Mouse (Mus musculus) layer of hippocampus, adult 18-20 months (tissue): ENCODE data around the gene Amigo2. TPM values are rescaled to one million over a fixed set of nuclear protein-coding genes. Genes with fewer than 3 reads are reported as not detected.

Experiments
- DNase-seq, 2 experiments: peaks; one replicate each; pipeline ENCODE4 v3.0.0; 2022; ENCODE audit warnings: low spot score in 2 of 2
- long read RNA-seq: library from polyadenylated mRNA; stranded (forward); transcript quantifications from one replicate; pipeline ENCODE4 v2.0.0, GENCODE M21; 2021
- total RNA-seq, 2 experiments: library from RNA; stranded (reverse); gene quantifications; 2 replicates each; pipeline ENCODE4 v1.2.3; 2021

The Amigo2 gene
- total RNA-seq, result 10 to 100 TPM; 21.2 to 22.8 TPM
- long read RNA-seq, transcript Amigo2-202 (1 exons, 2,998 nt), result major isoform, 21 of 82 reads
- long read RNA-seq, transcript Amigo2-201 (2 exons, 2,801 nt), result minor isoform, 10 of 82 reads
- long read RNA-seq, partial matches to known transcripts, result 49 of 82 reads
- long read RNA-seq, other reads (novel, unspliced or antisense), result 2 of 82 reads

- peak; percentile 19 to 62 for DNase-seq
Measured at GRCm38 (mm10) chr15:97246911-97247790, at the start of gene Amigo2, which contains the start of gene Pced1b. Gene Amigo2 (minus strand): TSS chr15:97247287. Gene Pced1b (plus strand): TSS chr15:97247107.

GRCm38 (mm10) chr15:97291291-97292050, 44.4 kb upstream of the Amigo2 start:
- no peak for DNase-seq

GRCm38 (mm10) chr15:97290351-97290750, 43.3 kb upstream of the Amigo2 start:
- no peak for DNase-seq

GRCm38 (mm10) chr15:97289176-97289575, 42.1 kb upstream of the Amigo2 start:
- no peak for DNase-seq

- DNase-seq, result peak; percentile 27 to 51
Measured at GRCm38 (mm10) chr15:97288690-97289089, 41.6 kb upstream of the Amigo2 start.

GRCm38 (mm10) chr15:97287436-97288143, 40.5 kb upstream of the Amigo2 start:
- no peak for DNase-seq

- no peak for DNase-seq
Measured at GRCm38 (mm10) chr15:97286731-97287130, 39.6 kb upstream of the Amigo2 start.

- no peak for DNase-seq
Measured at GRCm38 (mm10) chr15:97285665-97286212, 38.7 kb upstream of the Amigo2 start.

GRCm38 (mm10) chr15:97284201-97284600, 37.1 kb upstream of the Amigo2 start:
- no peak for DNase-seq

- DNase-seq, result no peak
Measured at GRCm38 (mm10) chr15:97282572-97282881, 35.4 kb upstream of the Amigo2 start.

- DNase-seq, result no peak
Measured at GRCm38 (mm10) chr15:97281712-97282571, 34.9 kb upstream of the Amigo2 start.

GRCm38 (mm10) chr15:97280776-97281175, 33.7 kb upstream of the Amigo2 start:
- no peak for DNase-seq

- no peak for DNase-seq
Measured at GRCm38 (mm10) chr15:97280131-97280530, 33.0 kb upstream of the Amigo2 start.

- DNase-seq, result no peak
Measured at GRCm38 (mm10) chr15:97278340-97278948, 31.4 kb upstream of the Amigo2 start.

GRCm38 (mm10) chr15:97277328-97277727, 30.2 kb upstream of the Amigo2 start:
- DNase-seq, result no peak

GRCm38 (mm10) chr15:97276660-97277153, 29.6 kb upstream of the Amigo2 start:
- DNase-seq, result no peak

GRCm38 (mm10) chr15:97275626-97276395, 28.7 kb upstream of the Amigo2 start:
- no peak for DNase-seq

GRCm38 (mm10) chr15:97272831-97273230, 25.7 kb upstream of the Amigo2 start:
- DNase-seq, result no peak
